Mouse (Mus musculus): ENCODE results near the gene Cst3. TPM values are rescaled to one million over a fixed set of nuclear protein-coding genes. Genes with fewer than 3 reads are reported as not detected.

The Cst3 gene
- polyA plus RNA-seq, 1 experiment: 2,105 TPM

DNA sequence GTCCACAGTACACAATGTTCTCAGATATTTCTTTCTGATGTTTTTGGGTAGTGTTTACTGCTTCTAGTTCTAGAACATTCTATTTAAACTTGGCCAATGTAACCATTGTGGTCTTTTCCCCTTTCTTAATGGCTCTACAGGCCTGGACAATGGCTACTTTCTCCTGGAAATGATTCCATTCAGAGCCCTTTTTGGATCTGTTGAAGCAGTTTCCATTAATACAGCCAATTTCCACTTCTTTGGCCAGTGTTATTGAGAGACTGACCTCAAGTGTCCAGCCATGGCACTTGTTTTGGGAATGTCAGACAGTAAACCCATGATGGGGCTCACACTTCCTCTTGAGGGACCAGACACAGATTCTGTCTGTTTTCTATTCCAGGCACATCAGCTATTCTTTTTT lies 13.8 kb downstream of the Cst3 start:
- no peak for TF ChIP-seq CTCF (IDR thresholded peaks at IDR 0.05; ENCODE audit: insufficient read depth, low read length)
- TF ChIP-seq POLR2A (IDR thresholded peaks at IDR 0.05; ENCODE audit: borderline replicate concordance, extremely low read depth, low read depth, low read length): no peak
- Histone ChIP-seq H3K4me1 (ENCODE audit: control insufficient read depth, insufficient read depth, low read length) (peaks cover 4% of the 10 kb centered on the region), H3K4me3 (replicated peaks; ENCODE audit: extremely low read depth, low read depth, low read length) (no peak overlapping the region)
- DNase-seq: no peak

DNA sequence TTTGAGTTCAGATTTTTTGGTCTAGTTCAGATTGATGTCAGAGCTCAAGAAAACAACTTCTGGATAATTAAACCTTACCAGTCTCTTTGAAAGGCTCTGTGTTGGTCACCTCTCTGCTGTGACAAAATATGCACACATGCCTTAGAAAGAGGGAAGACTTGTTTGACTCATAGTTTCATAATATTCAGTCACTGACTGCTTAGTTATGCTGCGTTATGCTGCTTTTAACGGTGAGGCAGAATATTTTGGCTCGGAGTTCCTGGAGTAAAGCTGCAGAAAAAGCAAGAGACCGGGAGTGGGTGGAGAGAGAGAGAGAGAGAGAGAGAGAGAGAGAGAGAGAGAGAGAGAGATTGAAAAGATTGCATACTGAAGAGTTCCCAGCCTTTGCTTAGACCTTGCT lies 14.5 kb downstream of the Cst3 start:
- WGBS: 50% methylated on average over 4 of the region's 4 CpGs
- TF ChIP-seq POLR2A (IDR thresholded peaks at IDR 0.05; ENCODE audit: borderline replicate concordance, extremely low read depth, low read depth, low read length) (no peak), CTCF (IDR thresholded peaks at IDR 0.05; ENCODE audit: insufficient read depth, low read length) (no peak)
- Histone ChIP-seq H3K4me1 (ENCODE audit: control insufficient read depth, insufficient read depth, low read length) (peaks cover 7% of the 10 kb centered on the region), H3K4me3 (replicated peaks; ENCODE audit: extremely low read depth, low read depth, low read length) (no peak overlapping the region)
- DNase-seq: no peak

DNA sequence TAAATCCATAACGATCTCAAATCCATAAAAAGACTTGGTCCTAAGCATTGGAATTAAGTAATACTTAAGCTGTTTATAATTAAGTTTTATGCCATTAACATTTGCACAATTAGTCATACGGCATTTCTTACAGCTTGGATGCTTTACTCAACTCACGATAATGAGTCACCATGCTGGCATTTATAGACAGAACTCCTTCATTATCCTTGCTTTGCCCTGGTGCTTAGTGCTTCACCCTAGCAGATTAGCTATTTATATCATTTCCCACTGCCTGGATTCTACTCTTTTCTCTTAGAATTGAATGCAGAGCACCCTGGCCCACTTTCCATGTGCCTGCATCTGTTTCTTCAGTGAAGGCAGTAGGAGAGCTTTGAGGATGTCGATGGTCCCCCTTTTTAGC lies 18.0 kb downstream of the Cst3 start:
- DNase-seq: no peak
- TF ChIP-seq CTCF (IDR thresholded peaks at IDR 0.05; ENCODE audit: insufficient read depth, low read length) (no peak), POLR2A (IDR thresholded peaks at IDR 0.05; ENCODE audit: borderline replicate concordance, extremely low read depth, low read depth, low read length) (no peak)
- H3K4me3 ChIP-seq (replicated peaks; ENCODE audit: extremely low read depth, low read depth, low read length): no peak overlapping the region
- 50% methylated on average over 4 of the region's 4 CpGs for WGBS
- H3K4me1 ChIP-seq (ENCODE audit: control insufficient read depth, insufficient read depth, low read length): peaks cover 9% of the 10 kb centered on the region

DNA sequence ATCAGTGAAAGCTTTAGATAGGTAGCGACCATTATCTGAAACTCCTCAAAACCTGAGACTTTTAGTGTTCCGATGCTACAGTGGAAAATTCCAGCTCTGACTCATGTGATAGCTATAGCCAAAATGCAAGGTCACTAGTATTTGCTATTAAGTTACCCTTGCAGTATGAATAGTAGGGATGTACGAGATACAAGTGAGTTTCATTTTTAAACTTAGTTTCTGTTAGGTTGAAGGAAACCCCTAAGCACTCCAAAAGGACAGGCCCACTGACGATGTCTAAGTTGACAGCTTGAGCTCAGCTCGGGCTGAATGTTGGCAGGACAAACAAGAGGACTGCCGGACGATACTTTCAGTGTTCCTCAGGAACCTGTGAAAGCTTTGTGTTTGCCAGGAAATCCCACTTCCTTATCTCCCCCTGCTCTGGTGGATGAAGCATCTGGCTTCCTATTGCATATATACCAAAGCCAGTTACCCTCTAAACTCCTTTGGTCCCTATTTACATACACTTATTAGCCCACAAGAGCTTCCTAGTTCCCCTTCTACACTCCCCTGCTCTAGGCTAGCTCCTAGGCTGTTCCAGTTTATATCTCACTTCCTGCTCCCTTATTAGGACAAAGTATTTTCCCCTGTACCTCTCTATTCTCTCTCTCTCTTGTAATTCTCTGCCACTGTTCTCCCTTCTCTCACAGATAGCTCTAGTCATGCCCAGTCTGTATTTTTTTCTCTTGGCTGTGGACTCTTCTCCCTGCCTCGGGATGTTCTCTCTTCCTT lies 18.7 kb downstream of the Cst3 start:
- no peak for DNase-seq
- H3K4me3 ChIP-seq (replicated peaks; ENCODE audit: extremely low read depth, low read depth, low read length): no peak overlapping the region
- 17% methylated on average over 8 of the region's 8 CpGs for WGBS

DNA sequence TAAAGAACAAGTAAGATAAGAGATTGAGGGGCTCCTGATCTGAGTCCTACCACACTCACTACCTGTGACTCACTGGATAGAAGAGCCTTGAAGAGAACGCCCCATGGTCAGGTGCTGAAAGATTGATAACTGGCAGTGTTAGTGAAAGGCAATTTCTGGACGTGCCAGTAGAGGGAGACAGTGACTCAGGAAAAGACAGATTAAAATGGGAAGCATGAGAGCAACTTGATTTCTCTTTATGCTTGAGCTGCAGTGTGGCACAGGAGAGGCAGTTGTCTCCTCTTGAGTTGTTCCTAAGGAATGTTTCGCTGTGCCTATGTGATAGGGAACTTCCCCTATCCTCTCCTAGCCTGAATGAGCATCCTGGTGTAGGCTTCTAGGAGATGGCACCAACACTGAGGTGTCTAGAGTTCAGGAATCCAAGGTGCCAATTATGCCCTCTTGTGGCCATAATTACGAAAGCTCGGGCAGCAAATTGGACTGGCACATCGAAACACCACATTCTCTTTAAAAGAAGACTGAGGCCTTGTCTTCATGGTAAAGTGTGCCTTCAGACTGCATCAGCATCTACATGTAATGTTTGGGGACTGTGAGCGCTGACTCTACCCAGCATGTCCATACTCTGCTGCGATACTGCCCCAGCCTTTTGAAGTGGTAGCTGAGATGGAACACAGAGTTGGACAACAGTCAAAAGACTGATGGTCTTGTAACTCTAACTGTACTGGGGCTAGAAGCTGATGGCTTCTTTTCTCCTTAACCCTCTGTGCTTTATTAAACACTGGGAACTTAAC lies 24.2 kb downstream of the Cst3 start:
- peaks cover 2% of the 10 kb centered on the region for H3K4me1 ChIP-seq (ENCODE audit: control insufficient read depth, insufficient read depth, low read length)
- H3K4me3 ChIP-seq (replicated peaks; ENCODE audit: extremely low read depth, low read depth, low read length): no peak overlapping the region
- TF ChIP-seq CTCF (IDR thresholded peaks at IDR 0.05; ENCODE audit: insufficient read depth, low read length) (peak; percentile 47), POLR2A (IDR thresholded peaks at IDR 0.05; ENCODE audit: borderline replicate concordance, extremely low read depth, low read depth, low read length) (no peak)
- peak; percentile 83 for DNase-seq
- 29% methylated on average over 8 of the region's 8 CpGs for WGBS

More for the DNA sequence above, 18.7 kb downstream of the Cst3 start:
- H3K4me1 ChIP-seq (ENCODE audit: control insufficient read depth, insufficient read depth, low read length): peaks cover 9% of the 10 kb centered on the region
- no peak for TF ChIP-seq CTCF (IDR thresholded peaks at IDR 0.05; ENCODE audit: insufficient read depth, low read length)
- no peak for TF ChIP-seq POLR2A (IDR thresholded peaks at IDR 0.05; ENCODE audit: borderline replicate concordance, extremely low read depth, low read depth, low read length)

DNA sequence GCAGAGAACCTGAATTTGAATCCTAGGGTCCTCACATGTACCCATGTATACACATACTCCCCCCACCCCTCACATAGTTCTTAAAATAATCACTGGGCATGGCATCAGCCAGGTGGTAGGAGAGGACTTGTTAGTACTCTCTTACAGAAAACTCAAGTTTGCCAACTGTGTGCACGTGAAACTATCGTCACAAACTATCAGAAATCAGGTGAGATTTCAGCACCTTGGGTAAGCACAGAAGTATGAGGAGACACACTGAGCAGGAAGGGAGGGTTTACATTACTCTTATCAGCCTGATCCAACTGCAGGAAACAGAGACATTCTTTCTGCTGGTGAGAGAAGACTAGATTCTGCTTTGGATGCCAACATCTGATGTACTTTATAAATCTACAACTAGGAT lies 36.3 kb downstream of the Cst3 start:
- no peak for DNase-seq
- TF ChIP-seq POLR2A (IDR thresholded peaks at IDR 0.05; ENCODE audit: borderline replicate concordance, extremely low read depth, low read depth, low read length) (no peak), CTCF (IDR thresholded peaks at IDR 0.05; ENCODE audit: insufficient read depth, low read length) (no peak)
- no peaks in the 10 kb centered on the region; the same call in none of the 2 replicates for H3K4me1 ChIP-seq (ENCODE audit: control insufficient read depth, insufficient read depth, low read length)
- no peak overlapping the region for H3K4me3 ChIP-seq (replicated peaks; ENCODE audit: extremely low read depth, low read depth, low read length)
- WGBS: 32% methylated on average over 2 of the region's 2 CpGs

DNA sequence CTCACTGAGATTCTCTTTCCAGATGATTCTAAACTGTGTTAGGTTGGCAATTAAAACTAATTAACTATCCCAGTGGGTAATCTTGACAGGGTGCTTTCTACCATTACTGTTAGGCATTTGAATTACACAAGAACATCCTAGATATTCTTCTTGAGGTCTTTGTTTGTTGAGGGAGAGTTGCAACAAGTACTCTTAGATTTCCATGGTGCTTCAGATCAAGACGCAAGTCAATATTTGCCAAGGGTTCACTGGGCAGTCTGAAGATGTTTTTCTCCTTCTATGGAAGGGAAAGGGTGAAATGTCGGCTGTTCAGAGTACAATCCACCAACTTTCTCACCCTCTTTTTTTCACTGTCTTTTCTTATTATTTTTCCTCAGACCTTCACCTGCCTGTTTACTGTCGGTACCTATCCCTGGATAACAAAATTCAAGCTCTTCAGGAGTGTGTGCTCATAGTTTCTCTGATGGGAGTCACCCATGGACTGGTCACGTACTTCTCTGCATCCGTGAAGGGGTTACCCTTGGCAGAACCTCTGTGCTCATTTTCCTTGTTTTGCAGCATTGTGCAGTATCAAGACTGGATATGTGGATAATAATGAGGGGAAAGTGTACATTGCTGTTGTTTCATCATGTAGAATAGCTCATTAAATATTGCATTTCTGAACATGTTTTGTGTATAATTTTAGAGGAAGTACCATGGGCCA lies 37.3 kb downstream of the Cst3 start:
- DNase-seq: no peak
- TF ChIP-seq POLR2A (IDR thresholded peaks at IDR 0.05; ENCODE audit: borderline replicate concordance, extremely low read depth, low read depth, low read length) (no peak), CTCF (IDR thresholded peaks at IDR 0.05; ENCODE audit: insufficient read depth, low read length) (no peak)
- Histone ChIP-seq H3K4me1 (ENCODE audit: control insufficient read depth, insufficient read depth, low read length) (no peaks in the 10 kb centered on the region; the same call in none of the 2 replicates), H3K4me3 (replicated peaks; ENCODE audit: extremely low read depth, low read depth, low read length) (no peak overlapping the region)
- 59% methylated on average over 5 of the region's 5 CpGs for WGBS

DNA sequence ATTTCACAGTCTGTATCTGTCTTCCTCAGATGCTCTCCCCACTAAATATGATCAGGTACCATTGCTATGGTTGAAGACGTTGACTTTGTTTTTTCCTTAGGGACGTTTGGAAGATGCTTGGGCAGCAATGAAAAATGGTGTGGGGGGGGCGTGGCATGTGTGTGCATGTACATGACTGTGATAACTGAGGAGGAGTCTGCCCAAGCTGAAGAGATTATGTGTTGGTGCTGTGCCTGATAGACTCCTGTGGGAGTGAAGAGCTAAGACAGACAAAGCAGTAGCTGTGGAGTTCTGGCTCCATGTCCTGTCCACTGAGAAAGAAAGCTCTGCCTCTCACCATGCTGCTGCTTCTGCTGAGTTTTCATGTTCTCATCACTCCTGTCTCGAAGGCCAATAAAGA lies 40.6 kb downstream of the Cst3 start, which contains the start of gene Cst9:
Cst9 (plus strand) TSS at position 236 of the 400 bp plus-strand sequence.
- H3K4me1 ChIP-seq (ENCODE audit: control insufficient read depth, insufficient read depth, low read length): no peaks in the 10 kb centered on the region; the same call in none of the 2 replicates
- WGBS: 55% methylated on average over 4 of the region's 4 CpGs
- TF ChIP-seq POLR2A (IDR thresholded peaks at IDR 0.05; ENCODE audit: borderline replicate concordance, extremely low read depth, low read depth, low read length) (no peak), CTCF (IDR thresholded peaks at IDR 0.05; ENCODE audit: insufficient read depth, low read length) (no peak)

DNA sequence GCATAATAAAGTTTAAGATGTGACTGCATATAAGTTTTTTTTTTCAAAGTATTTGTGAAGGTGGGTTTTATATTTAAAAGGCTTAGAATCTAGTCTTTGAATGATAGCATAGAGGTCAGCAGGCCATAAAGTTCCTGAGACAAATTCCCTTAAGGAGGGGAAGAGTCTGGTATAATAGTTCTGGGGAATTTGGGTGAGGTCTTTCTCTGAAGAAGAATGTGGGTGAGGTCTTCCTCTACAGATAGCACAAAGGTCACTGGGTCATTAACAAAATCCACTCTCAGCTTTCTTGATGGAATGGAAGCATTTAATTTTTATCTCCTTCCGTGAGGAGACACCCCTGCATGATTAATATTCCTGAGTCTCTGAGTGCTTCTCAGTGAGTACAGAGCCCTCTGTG lies 49.5 kb downstream of the Cst3 start:
- no peak for DNase-seq
- TF ChIP-seq POLR2A (IDR thresholded peaks at IDR 0.05; ENCODE audit: borderline replicate concordance, extremely low read depth, low read depth, low read length) (no peak), CTCF (IDR thresholded peaks at IDR 0.05; ENCODE audit: insufficient read depth, low read length) (no peak)
- Histone ChIP-seq H3K4me1 (ENCODE audit: control insufficient read depth, insufficient read depth, low read length) (no peaks in the 10 kb centered on the region), H3K4me3 (replicated peaks; ENCODE audit: extremely low read depth, low read depth, low read length) (no peak overlapping the region)
- WGBS: 39% methylated on average over 1 of the region's 1 CpGs

More for the DNA sequence above, 40.6 kb downstream of the Cst3 start, which contains the start of gene Cst9:
- DNase-seq: no peak
- no peak within 1 kb of the TSS for H3K4me3 ChIP-seq (replicated peaks; ENCODE audit: extremely low read depth, low read depth, low read length)

Other genes with a start within 250 kb of the Cst3 start
- 15.6 and 19.6 TPM in 2 replicates for gene Nxt1, start 203.1 kb downstream of the Cst3 start, polyA plus RNA-seq (2012; rRNA removed)
- 10.3 and 10.7 TPM in 2 replicates for gene Gzf1, start 194.7 kb downstream of the Cst3 start, polyA plus RNA-seq (2012; rRNA removed)
- 0.69 and 1.1 TPM in 2 replicates for gene Napb, start 143.2 kb downstream of the Cst3 start, polyA plus RNA-seq (2012; rRNA removed)
- gene Cstl1, start 125.3 kb downstream of the Cst3 start, polyA plus RNA-seq (2012; rRNA removed): not detected in 2 replicates
- not detected in 2 replicates for gene Cst11, start 104.2 kb downstream of the Cst3 start, polyA plus RNA-seq (2012; rRNA removed)
- not detected in 2 replicates for gene 8030411F24Rik, start 93.7 kb downstream of the Cst3 start, polyA plus RNA-seq (2012; rRNA removed)
- gene Cst12, start 86.3 kb downstream of the Cst3 start, polyA plus RNA-seq (2012; rRNA removed): not detected in 2 replicates
- gene Cst8, start 76.9 kb downstream of the Cst3 start, polyA plus RNA-seq (2012; rRNA removed): 3.3 and 4.6 TPM in 2 replicates
- gene Cst13, start 55.6 kb downstream of the Cst3 start, polyA plus RNA-seq (2012; rRNA removed): not detected in 2 replicates
- gene Cst9, start 40.5 kb downstream of the Cst3 start, polyA plus RNA-seq (2012; rRNA removed): 0.20 TPM in 1 of 2 replicates, not detected in the other
- 12.7 and 19.1 TPM in 2 replicates for gene 9230104L09Rik, start 10.7 kb downstream of the Cst3 start, polyA plus RNA-seq (2012; rRNA removed)
- not detected in 2 replicates for gene Gm1330, start 127.6 kb upstream of the Cst3 start, polyA plus RNA-seq (2012; rRNA removed)
- gene Gm10750, start 141.5 kb upstream of the Cst3 start, polyA plus RNA-seq (2012; rRNA removed): not detected in 2 replicates